Mouse (Mus musculus): ENCODE results near the gene Ckm. TPM values are rescaled to one million over a fixed set of nuclear protein-coding genes. Genes with fewer than 3 reads are reported as not detected.

Ckm gene
- polyA plus RNA-seq, 1 experiment = 0.08 TPM

- H3K27ac ChIP-seq (ENCODE audit: insufficient read depth, low read length) = no peak overlapping the region
- TF ChIP-seq CTCF (IDR thresholded peaks at IDR 0.05; ENCODE audit: borderline replicate concordance, insufficient read depth, low read depth, low read length) = no peak
- no peak for TF ChIP-seq POLR2A (IDR thresholded peaks at IDR 0.05; ENCODE audit: borderline replicate concordance, insufficient read depth, low read length)
- no peak overlapping the region for H3K4me3 ChIP-seq (replicated peaks; ENCODE audit: insufficient read depth, low read depth, low read length)
- H3K4me1 ChIP-seq (ENCODE audit: control insufficient read depth, insufficient read depth, low read length) = no peaks in the 10 kb centered on the region; the same call in 1 of the 2 replicates
- no peak for DNase-seq
- H3K27me3 ChIP-seq (ENCODE audit: control insufficient read depth, insufficient read depth, low read length) = no peaks in the 10 kb centered on the region
- 71% methylated on average over 9 of the region's 9 CpGs for WGBS
Observed at GRCm38 (mm10) chr7:19441448-19442091, 37.0 kb downstream of the Ckm start.

GRCm38 (mm10) chr7:19443344-19443743 lies 38.8 kb downstream of the Ckm start:
- Histone ChIP-seq H3K27me3 (ENCODE audit: control insufficient read depth, insufficient read depth, low read length) (no peaks in the 10 kb centered on the region), H3K4me3 (replicated peaks; ENCODE audit: insufficient read depth, low read depth, low read length) (no peak overlapping the region), H3K27ac (ENCODE audit: insufficient read depth, low read length) (no peak overlapping the region), H3K4me1 (ENCODE audit: control insufficient read depth, insufficient read depth, low read length) (peaks cover 4% of the 10 kb centered on the region)
- WGBS = 36% methylated on average over 3 of the region's 3 CpGs
- TF ChIP-seq POLR2A (IDR thresholded peaks at IDR 0.05; ENCODE audit: borderline replicate concordance, insufficient read depth, low read length) (no peak), CTCF (IDR thresholded peaks at IDR 0.05; ENCODE audit: borderline replicate concordance, insufficient read depth, low read depth, low read length) (peak; percentile 86)
- peak; percentile 81 to 92 for DNase-seq

GRCm38 (mm10) chr7:19444801-19445200 lies 40.2 kb downstream of the Ckm start:
- no peak overlapping the region for H3K4me3 ChIP-seq (replicated peaks; ENCODE audit: insufficient read depth, low read depth, low read length)
- H3K27ac ChIP-seq (ENCODE audit: insufficient read depth, low read length) = no peak overlapping the region
- H3K4me1 ChIP-seq (ENCODE audit: control insufficient read depth, insufficient read depth, low read length) = peaks cover 4% of the 10 kb centered on the region
- H3K27me3 ChIP-seq (ENCODE audit: control insufficient read depth, insufficient read depth, low read length) = no peaks in the 10 kb centered on the region
- TF ChIP-seq POLR2A (IDR thresholded peaks at IDR 0.05; ENCODE audit: borderline replicate concordance, insufficient read depth, low read length) (no peak), CTCF (IDR thresholded peaks at IDR 0.05; ENCODE audit: borderline replicate concordance, insufficient read depth, low read depth, low read length) (no peak)
- no peak for DNase-seq
- WGBS = 84% methylated on average over 12 of the region's 12 CpGs

- DNase-seq = peak; percentile 69 to 78
- 21% methylated on average over 16 of the region's 16 CpGs for WGBS
Observed at GRCm38 (mm10) chr7:19447689-19448088, 43.1 kb downstream of the Ckm start.

GRCm38 (mm10) chr7:19449165-19449564 lies 44.6 kb downstream of the Ckm start:
- Histone ChIP-seq H3K27ac (ENCODE audit: insufficient read depth, low read length) (no peak overlapping the region), H3K4me3 (replicated peaks; ENCODE audit: insufficient read depth, low read depth, low read length) (no peak overlapping the region), H3K27me3 (ENCODE audit: control insufficient read depth, insufficient read depth, low read length) (no peaks in the 10 kb centered on the region), H3K4me1 (ENCODE audit: control insufficient read depth, insufficient read depth, low read length) (peaks cover 4% of the 10 kb centered on the region)
- no peak for DNase-seq
- WGBS = 72% methylated on average over 12 of the region's 12 CpGs
- TF ChIP-seq POLR2A (IDR thresholded peaks at IDR 0.05; ENCODE audit: borderline replicate concordance, insufficient read depth, low read length) (no peak), CTCF (IDR thresholded peaks at IDR 0.05; ENCODE audit: borderline replicate concordance, insufficient read depth, low read depth, low read length) (no peak)

More at GRCm38 (mm10) chr7:19447689-19448088, 43.1 kb downstream of the Ckm start:
- no peak overlapping the region for H3K27ac ChIP-seq (ENCODE audit: insufficient read depth, low read length)
- TF ChIP-seq CTCF (IDR thresholded peaks at IDR 0.05; ENCODE audit: borderline replicate concordance, insufficient read depth, low read depth, low read length) (no peak), POLR2A (IDR thresholded peaks at IDR 0.05; ENCODE audit: borderline replicate concordance, insufficient read depth, low read length) (no peak)
- no peak overlapping the region for H3K4me3 ChIP-seq (replicated peaks; ENCODE audit: insufficient read depth, low read depth, low read length)
- H3K27me3 ChIP-seq (ENCODE audit: control insufficient read depth, insufficient read depth, low read length) = no peaks in the 10 kb centered on the region
- H3K4me1 ChIP-seq (ENCODE audit: control insufficient read depth, insufficient read depth, low read length) = peaks cover 4% of the 10 kb centered on the region

GRCm38 (mm10) chr7:19455186-19455585 lies 50.6 kb downstream of the Ckm start:
- H3K27me3 ChIP-seq (ENCODE audit: control insufficient read depth, insufficient read depth, low read length) = no peaks in the 10 kb centered on the region
- TF ChIP-seq CTCF (IDR thresholded peaks at IDR 0.05; ENCODE audit: borderline replicate concordance, insufficient read depth, low read depth, low read length) = no peak
- TF ChIP-seq POLR2A (IDR thresholded peaks at IDR 0.05; ENCODE audit: borderline replicate concordance, insufficient read depth, low read length) = no peak
- no peak for DNase-seq

GRCm38 (mm10) chr7:19455819-19456495 lies 51.4 kb downstream of the Ckm start:
- Histone ChIP-seq H3K4me1 (ENCODE audit: control insufficient read depth, insufficient read depth, low read length) (peaks cover 15% of the 10 kb centered on the region), H3K27ac (ENCODE audit: insufficient read depth, low read length) (no peak overlapping the region), H3K4me3 (replicated peaks; ENCODE audit: insufficient read depth, low read depth, low read length) (no peak overlapping the region), H3K27me3 (ENCODE audit: control insufficient read depth, insufficient read depth, low read length) (no peaks in the 10 kb centered on the region)
- peak; percentile 34 to 41 for DNase-seq
- 5% methylated on average over 11 of the region's 11 CpGs for WGBS
- TF ChIP-seq CTCF (IDR thresholded peaks at IDR 0.05; ENCODE audit: borderline replicate concordance, insufficient read depth, low read depth, low read length) (no peak), POLR2A (IDR thresholded peaks at IDR 0.05; ENCODE audit: borderline replicate concordance, insufficient read depth, low read length) (no peak)

More at GRCm38 (mm10) chr7:19455186-19455585, 50.6 kb downstream of the Ckm start:
- WGBS = 98% methylated on average over 4 of the region's 4 CpGs
- Histone ChIP-seq H3K4me1 (ENCODE audit: control insufficient read depth, insufficient read depth, low read length) (peaks cover 15% of the 10 kb centered on the region), H3K27ac (ENCODE audit: insufficient read depth, low read length) (no peak overlapping the region), H3K4me3 (replicated peaks; ENCODE audit: insufficient read depth, low read depth, low read length) (no peak overlapping the region)

- Histone ChIP-seq H3K4me3 (replicated peaks; ENCODE audit: insufficient read depth, low read depth, low read length) (peak overlapping the region; percentile 15), H3K4me1 (ENCODE audit: control insufficient read depth, insufficient read depth, low read length) (peaks cover 15% of the 10 kb centered on the region), H3K27me3 (ENCODE audit: control insufficient read depth, insufficient read depth, low read length) (no peaks in the 10 kb centered on the region), H3K27ac (ENCODE audit: insufficient read depth, low read length) (no peak overlapping the region)
- TF ChIP-seq CTCF (IDR thresholded peaks at IDR 0.05; ENCODE audit: borderline replicate concordance, insufficient read depth, low read depth, low read length) (no peak), POLR2A (IDR thresholded peaks at IDR 0.05; ENCODE audit: borderline replicate concordance, insufficient read depth, low read length) (no peak)
- no peak for DNase-seq
- WGBS = 67% methylated on average over 7 of the region's 7 CpGs
Observed at GRCm38 (mm10) chr7:19456628-19457027, 52.1 kb downstream of the Ckm start.

Measured in cerebellum, adult 2 months (tissue).